Mouse (Mus musculus): ENCODE measurements around the gene Spn. TPM values are rescaled to one million over a fixed set of nuclear protein-coding genes. Genes with fewer than 3 reads are reported as not detected.

Spn gene
- total and polyA plus RNA-seq, 3 experiments: 52.8 to 251 (median 90.2) TPM

GRCm38 (mm10) chr7:127112921-127113597 is 24.6 kb downstream of the Spn start:
- no peaks in the 10 kb centered on the region for H3K27me3 ChIP-seq (ENCODE audit: insufficient read depth, low read length)
- H3K36me3 ChIP-seq (replicated peaks): peaks cover 66% of the 10 kb centered on the region
- H3K4me1 ChIP-seq (ENCODE audit: insufficient read depth, low read depth, low read length): peaks cover 59% of the 10 kb centered on the region
- TF ChIP-seq CTCF (IDR thresholded peaks at IDR 0.05; ENCODE audit: low read depth, low read length) (no peak), GATA1 (IDR thresholded peaks at IDR 0.05; ENCODE audit: borderline replicate concordance, low read length) (no peak), POLR2AphosphoS5 (IDR thresholded peaks at IDR 0.05; ENCODE audit: insufficient replicate concordance, low read depth, low read length) (no peak), GATA2 (IDR thresholded peaks at IDR 0.05; ENCODE audit: borderline replicate concordance, low read depth, low read length) (no peak), TAL1 (conservative IDR thresholded peaks at IDR 0.05; ENCODE audit: low read depth, low read length) (no peak)
- H3K4me3 ChIP-seq (ENCODE audit: low read depth, low read length): no peak overlapping the region
- no peaks in the 10 kb centered on the region for H3K9me3 ChIP-seq (replicated peaks)
- DNase-seq (ENCODE audit: low spot score) (no peak), ATAC-seq (ENCODE audit: extremely low read depth, insufficient number of reproducible peaks, low FRiP score, poor library complexity, severe bottlenecking) (no peak)

DNA sequence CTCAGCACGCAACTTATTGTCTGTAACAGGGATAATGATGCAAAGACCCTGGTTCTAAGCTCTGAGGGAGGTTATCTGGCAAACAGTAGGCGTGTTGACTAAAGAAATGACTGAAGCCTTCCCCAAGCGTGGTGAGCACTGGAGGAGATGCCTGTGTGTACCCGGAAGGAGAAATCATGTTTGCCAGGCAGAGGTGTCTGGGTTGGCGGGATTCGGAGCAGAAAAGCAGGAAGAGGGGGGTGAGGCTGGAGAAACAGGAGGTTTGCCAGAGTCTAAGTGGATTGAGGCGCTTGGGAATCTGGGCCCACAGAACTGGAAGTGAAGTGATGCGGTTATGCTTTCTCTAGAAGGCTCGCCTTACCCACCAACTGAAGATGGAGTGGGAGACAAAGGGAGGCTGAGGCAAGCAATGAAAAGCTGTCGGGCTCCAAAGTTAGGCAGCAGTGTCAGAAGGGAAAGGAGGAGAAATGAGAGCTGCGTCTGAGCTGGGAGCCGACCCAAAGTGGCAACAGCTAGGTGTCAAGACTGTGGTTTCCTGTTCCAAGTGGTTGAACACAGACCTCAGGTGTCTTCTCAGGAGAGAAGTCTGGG is 25.3 kb downstream of the Spn start:
- Histone ChIP-seq H3K27me3 (ENCODE audit: insufficient read depth, low read length) (no peaks in the 10 kb centered on the region), H3K4me3 (ENCODE audit: low read depth, low read length) (no peak overlapping the region), H3K36me3 (replicated peaks) (peaks cover 67% of the 10 kb centered on the region), H3K4me1 (ENCODE audit: insufficient read depth, low read depth, low read length) (peaks cover 53% of the 10 kb centered on the region), H3K9me3 (replicated peaks) (no peaks in the 10 kb centered on the region)
- TF ChIP-seq POLR2AphosphoS5 (IDR thresholded peaks at IDR 0.05; ENCODE audit: insufficient replicate concordance, low read depth, low read length) (no peak), GATA1 (IDR thresholded peaks at IDR 0.05; ENCODE audit: borderline replicate concordance, low read length) (no peak), GATA2 (IDR thresholded peaks at IDR 0.05; ENCODE audit: borderline replicate concordance, low read depth, low read length) (no peak), TAL1 (conservative IDR thresholded peaks at IDR 0.05; ENCODE audit: low read depth, low read length) (no peak), CTCF (IDR thresholded peaks at IDR 0.05; ENCODE audit: low read depth, low read length) (no peak)
- no peak for DNase-seq (ENCODE audit: low spot score)
- ATAC-seq (ENCODE audit: extremely low read depth, insufficient number of reproducible peaks, low FRiP score, poor library complexity, severe bottlenecking): no peak

DNA sequence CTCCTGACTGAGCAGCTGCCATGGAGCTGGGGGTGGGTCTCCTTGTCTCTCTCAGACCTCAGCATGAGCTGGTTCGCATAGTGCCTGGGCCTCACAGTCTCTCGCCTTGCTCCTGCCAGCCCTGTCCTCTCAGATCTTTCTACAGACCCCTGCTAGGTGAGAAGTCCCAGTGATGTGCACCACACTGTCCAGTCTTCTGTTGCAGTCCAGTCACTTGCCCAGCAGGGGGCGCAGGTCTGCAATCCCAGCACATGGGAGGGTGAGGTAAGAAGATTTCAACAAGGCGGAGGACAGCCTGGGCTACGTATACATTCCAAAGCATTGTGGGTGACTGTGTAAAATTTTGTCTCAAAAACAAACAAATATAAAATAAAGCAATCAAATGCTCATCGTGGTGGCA is 26.2 kb downstream of the Spn start:
- ATAC-seq (ENCODE audit: extremely low read depth, insufficient number of reproducible peaks, low FRiP score, poor library complexity, severe bottlenecking) (no peak), DNase-seq (ENCODE audit: low spot score) (no peak)
- no peak overlapping the region for H3K4me3 ChIP-seq (ENCODE audit: low read depth, low read length)
- H3K36me3 ChIP-seq (replicated peaks): peaks cover 74% of the 10 kb centered on the region
- H3K4me1 ChIP-seq (ENCODE audit: insufficient read depth, low read depth, low read length): peaks cover 51% of the 10 kb centered on the region
- TF ChIP-seq CTCF (IDR thresholded peaks at IDR 0.05; ENCODE audit: low read depth, low read length) (peak; percentile 80), GATA1 (IDR thresholded peaks at IDR 0.05; ENCODE audit: borderline replicate concordance, low read length) (no peak)
- no peaks in the 10 kb centered on the region for H3K9me3 ChIP-seq (replicated peaks)
- no peaks in the 10 kb centered on the region for H3K27me3 ChIP-seq (ENCODE audit: insufficient read depth, low read length)

DNA sequence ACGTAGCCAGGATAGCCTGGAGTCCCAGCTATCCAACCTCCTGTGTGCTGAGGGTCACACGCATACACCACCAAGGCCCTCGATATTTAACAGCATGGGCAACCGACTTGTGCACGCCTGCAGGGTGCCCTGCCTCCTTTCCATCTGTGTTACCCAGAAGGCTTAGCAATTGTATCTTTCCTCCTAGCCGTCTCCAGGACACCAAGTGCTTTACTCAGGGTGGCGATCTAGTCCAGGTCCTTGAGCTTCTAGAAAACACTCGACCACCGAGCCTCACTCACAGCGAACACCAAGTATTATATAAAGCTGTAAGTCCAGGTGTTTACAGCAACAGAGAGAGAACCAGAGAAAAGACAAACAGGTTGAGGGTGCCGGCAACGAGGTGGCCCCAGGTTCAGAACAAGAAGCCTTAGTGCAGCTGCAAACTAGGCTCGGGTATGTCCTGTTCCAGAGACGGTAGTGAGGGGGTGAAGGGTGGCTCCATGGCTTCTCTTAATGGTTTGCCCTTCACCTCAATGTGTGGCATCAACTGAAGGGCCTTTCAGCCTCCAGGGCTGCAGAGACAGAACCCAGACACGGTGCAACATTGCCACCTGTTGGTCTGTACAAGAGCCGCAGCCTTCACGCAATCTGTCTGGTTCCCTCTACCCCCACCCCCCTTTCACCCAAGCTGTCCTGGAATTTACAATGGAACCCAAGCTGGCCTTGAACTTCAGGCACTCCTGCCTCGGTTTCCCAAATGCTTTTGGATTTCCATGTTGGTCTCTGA is 27.2 kb downstream of the Spn start:
- Histone ChIP-seq H3K9me3 (replicated peaks) (no peaks in the 10 kb centered on the region), H3K4me3 (ENCODE audit: low read depth, low read length) (no peak overlapping the region), H3K27me3 (ENCODE audit: insufficient read depth, low read length) (no peaks in the 10 kb centered on the region), H3K4me1 (ENCODE audit: insufficient read depth, low read depth, low read length) (peaks cover 44% of the 10 kb centered on the region), H3K36me3 (replicated peaks) (peaks cover 72% of the 10 kb centered on the region)
- peak; percentile 81 for TF ChIP-seq CTCF (IDR thresholded peaks at IDR 0.05; ENCODE audit: low read depth, low read length)
- no peak for TF ChIP-seq TAL1 (conservative IDR thresholded peaks at IDR 0.05; ENCODE audit: low read depth, low read length)
- ATAC-seq (ENCODE audit: extremely low read depth, insufficient number of reproducible peaks, low FRiP score, poor library complexity, severe bottlenecking) (no peak), DNase-seq (ENCODE audit: low spot score) (peak; percentile 60)

GRCm38 (mm10) chr7:127105551-127105950 is 32.1 kb downstream of the Spn start:
- no peaks in the 10 kb centered on the region for H3K9me3 ChIP-seq (replicated peaks)
- H3K27me3 ChIP-seq (ENCODE audit: insufficient read depth, low read length): no peaks in the 10 kb centered on the region; the same call in 1 of the 2 replicates
- TF ChIP-seq GATA1 (IDR thresholded peaks at IDR 0.05; ENCODE audit: borderline replicate concordance, low read length): no peak
- no peak for TF ChIP-seq POLR2AphosphoS5 (IDR thresholded peaks at IDR 0.05; ENCODE audit: insufficient replicate concordance, low read depth, low read length)
- no peak for TF ChIP-seq GATA2 (IDR thresholded peaks at IDR 0.05; ENCODE audit: borderline replicate concordance, low read depth, low read length)
- TF ChIP-seq TAL1 (conservative IDR thresholded peaks at IDR 0.05; ENCODE audit: low read depth, low read length): no peak
- no peak overlapping the region for H3K4me3 ChIP-seq (ENCODE audit: low read depth, low read length)
- DNase-seq (ENCODE audit: low spot score) (no peak), ATAC-seq (ENCODE audit: extremely low read depth, insufficient number of reproducible peaks, low FRiP score, poor library complexity, severe bottlenecking) (no peak)
- H3K4me1 ChIP-seq (ENCODE audit: insufficient read depth, low read depth, low read length): peaks cover 31% of the 10 kb centered on the region
- peaks cover 39% of the 10 kb centered on the region for H3K36me3 ChIP-seq (replicated peaks)

DNA sequence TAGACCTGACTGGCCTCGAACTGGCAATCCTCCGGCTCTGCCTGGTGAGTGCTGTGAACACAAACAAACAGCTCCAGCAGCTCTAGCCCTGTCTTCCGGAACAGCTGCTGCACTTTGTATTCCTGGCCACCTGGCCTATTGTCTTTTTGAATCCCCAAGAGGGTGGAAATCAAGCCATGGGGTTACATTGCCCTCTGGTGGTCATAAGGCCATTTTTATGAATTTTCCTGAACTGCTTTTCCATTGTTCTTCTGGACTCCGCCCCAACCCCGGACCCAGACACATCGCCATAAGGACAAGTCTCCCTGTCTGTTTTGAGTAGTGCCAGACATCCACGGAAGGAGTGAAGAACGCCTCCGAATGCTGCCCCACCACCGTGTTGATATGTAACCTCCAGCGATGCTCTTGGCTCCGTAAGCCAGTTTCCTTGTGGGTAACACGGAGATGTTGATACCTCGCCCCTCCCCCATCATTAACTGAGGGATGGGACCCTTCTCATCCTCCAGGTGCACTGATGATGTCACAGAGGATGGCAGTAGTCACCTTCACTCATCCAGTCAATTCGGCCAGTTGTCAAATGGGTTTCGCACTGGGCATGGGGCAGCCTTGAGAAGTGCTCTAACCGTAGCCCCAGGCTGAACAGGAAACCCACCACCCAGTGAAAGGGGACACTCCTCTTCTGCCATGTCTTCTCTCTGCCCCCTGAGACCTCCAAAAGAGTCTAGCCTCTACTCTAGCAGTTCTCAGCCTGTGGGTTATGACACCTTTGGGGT is 32.9 kb downstream of the Spn start:
- no peaks in the 10 kb centered on the region for H3K9me3 ChIP-seq (replicated peaks)
- H3K4me1 ChIP-seq (ENCODE audit: insufficient read depth, low read depth, low read length): peaks cover 32% of the 10 kb centered on the region
- ATAC-seq (ENCODE audit: extremely low read depth, insufficient number of reproducible peaks, low FRiP score, poor library complexity, severe bottlenecking): peak; percentile 45; the same call in 1 of the 2 replicates
- TF ChIP-seq POLR2AphosphoS5 (IDR thresholded peaks at IDR 0.05; ENCODE audit: insufficient replicate concordance, low read depth, low read length): no peak
- TF ChIP-seq CTCF (IDR thresholded peaks at IDR 0.05; ENCODE audit: low read depth, low read length): peak; percentile 58; the same call in 1 of the 2 replicates
- no peak for TF ChIP-seq GATA2 (IDR thresholded peaks at IDR 0.05; ENCODE audit: borderline replicate concordance, low read depth, low read length)
- no peak for TF ChIP-seq GATA1 (IDR thresholded peaks at IDR 0.05; ENCODE audit: borderline replicate concordance, low read length)
- TF ChIP-seq TAL1 (conservative IDR thresholded peaks at IDR 0.05; ENCODE audit: low read depth, low read length): no peak
- H3K36me3 ChIP-seq (replicated peaks): peaks cover 33% of the 10 kb centered on the region
- no peak overlapping the region for H3K4me3 ChIP-seq (ENCODE audit: low read depth, low read length)
- peaks cover 2% of the 10 kb centered on the region; the same call in 1 of the 2 replicates for H3K27me3 ChIP-seq (ENCODE audit: insufficient read depth, low read length)
- DNase-seq (ENCODE audit: low spot score): peak; percentile 75
